Mouse (Mus musculus): Measurements from ENCODE around the gene D730048I06Rik.

DNA sequence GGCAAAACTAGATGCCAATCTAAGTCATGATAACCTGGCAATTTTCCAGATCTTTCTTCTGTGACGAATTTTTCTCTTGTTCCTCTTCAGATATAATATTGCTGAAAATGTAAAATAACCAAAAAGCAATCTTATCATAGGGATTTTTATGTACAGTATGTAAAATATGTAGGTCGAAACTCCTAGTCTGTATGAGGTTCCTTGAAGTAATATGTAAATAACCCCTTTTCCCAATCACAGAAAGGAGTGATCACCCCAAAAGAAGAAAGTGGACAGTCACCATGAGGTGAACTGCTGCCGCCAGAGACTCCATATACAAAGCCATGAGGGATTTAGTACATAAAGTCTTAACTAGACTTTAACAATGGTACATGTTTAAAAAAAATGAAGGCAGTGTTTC is 11.9 kb downstream of the D730048I06Rik start, which contains the start of gene Gm17727:
- TF ChIP-seq ZNF384 (IDR thresholded peaks at IDR 0.05; ENCODE audit: low read depth, low read length) (no peak), CHD2 (IDR thresholded peaks at IDR 0.05; ENCODE audit: low read depth, low read length) (no peak), HCFC1 (IDR thresholded peaks at IDR 0.05; ENCODE audit: borderline replicate concordance, insufficient read depth, low read length) (no peak), MAFK (IDR thresholded peaks at IDR 0.05; ENCODE audit: insufficient read depth, low read depth, low read length) (no peak), ZC3H11A (IDR thresholded peaks at IDR 0.05; ENCODE audit: borderline replicate concordance, low read depth, low read length) (no peak)
